Mouse (Mus musculus) stomach, postnatal 0 days (tissue): ENCODE results near the gene Adamtsl1.

Source experiments
- CTCF ChIP-seq: IDR thresholded peaks from 2 replicates; pipeline ENCODE4 v1.5.1; 2016; ENCODE audit warnings: antibody characterized with exemption, low read depth, mild to moderate bottlenecking, moderate library complexity
- EP300 ChIP-seq: optimal IDR thresholded peaks from 2 replicates; pipeline ENCODE3; 2016; ENCODE audit warnings: antibody characterized with exemption

GRCm38 (mm10) chr4:86428091-86428745 lies 914.2 kb downstream of the Adamtsl1 start:
- TF ChIP-seq CTCF = no peak
- no peak for TF ChIP-seq EP300
